Mouse (Mus musculus) adrenal gland, postnatal 10 days (tissue): ENCODE results near the gene Tspyl1. TPM values are rescaled to one million over a fixed set of nuclear protein-coding genes. Genes with fewer than 3 reads are reported as not detected.

Experiments used
- DNase-seq: peaks from one replicate; pipeline ENCODE4 v3.0.0; 2021; ENCODE audit warnings: mixed read lengths
- total RNA-seq, 2 experiments: library from RNA; stranded (reverse); gene quantifications; 2 replicates each; pipeline ENCODE4 v1.2.3; 2021

Tspyl1 gene
- total RNA-seq, 2 experiments from 2014 or later, result 49.8 to 50.8 TPM

- peak; percentile 11 for DNase-seq
Observed at GRCm38 (mm10) chr10:34297980-34298753, 16.2 kb downstream of the Tspyl1 start.

GRCm38 (mm10) chr10:34300368-34300767 is 18.4 kb downstream of the Tspyl1 start:
- no peak for DNase-seq

- DNase-seq, result no peak
Observed at GRCm38 (mm10) chr10:34307070-34307469, 25.1 kb downstream of the Tspyl1 start.

GRCm38 (mm10) chr10:34309915-34310685 is 28.1 kb downstream of the Tspyl1 start:
- DNase-seq, result no peak

GRCm38 (mm10) chr10:34312536-34312935 is 30.5 kb downstream of the Tspyl1 start:
- no peak for DNase-seq

GRCm38 (mm10) chr10:34316571-34317216 is 34.7 kb downstream of the Tspyl1 start:
- DNase-seq, result peak; percentile 37

GRCm38 (mm10) chr10:34317217-34317606 is 35.2 kb downstream of the Tspyl1 start:
- DNase-seq, result no peak

GRCm38 (mm10) chr10:34320809-34321208 is 38.8 kb downstream of the Tspyl1 start:
- no peak for DNase-seq

GRCm38 (mm10) chr10:34326701-34327100 is 44.7 kb downstream of the Tspyl1 start:
- peak; percentile 9 for DNase-seq

GRCm38 (mm10) chr10:34327144-34327543 is 45.2 kb downstream of the Tspyl1 start:
- no peak for DNase-seq

- peak; percentile 49 for DNase-seq
Observed at GRCm38 (mm10) chr10:34328310-34328709, 46.3 kb downstream of the Tspyl1 start.

Other genes with a start within 250 kb of the Tspyl1 start
- not detected for gene Trappc3l, start 244.6 kb upstream of the Tspyl1 start, total RNA-seq
- gene Calhm4, start 237.9 kb upstream of the Tspyl1 start, total RNA-seq, result not detected
- gene Calhm5, start 185.7 kb upstream of the Tspyl1 start, total RNA-seq, result under 1 TPM; 0.27 to 0.39 TPM
- 1 to 10 TPM; 1.4 to 2.5 TPM for gene Calhm6, start 154.2 kb upstream of the Tspyl1 start, total RNA-seq
- gene Dse, start 74.5 kb upstream of the Tspyl1 start, total RNA-seq, result 10 to 100 TPM; 13.1 to 13.9 TPM
- 10 to 100 TPM; 15.6 to 18.5 TPM for gene Tspyl4, start 15.3 kb downstream of the Tspyl1 start, total RNA-seq
- gene Col10a1, start 107.8 kb downstream of the Tspyl1 start, total RNA-seq, result 1 to 10 TPM in 1 of 2 experiments, under 1 TPM in 1; 0.58 to 2.3 TPM
- 10 to 100 TPM; 16.3 to 21.1 TPM for gene Nt5dc1, start 136.4 kb downstream of the Tspyl1 start, total RNA-seq
- gene Frk, start 201.2 kb downstream of the Tspyl1 start, total RNA-seq, result 10 to 100 TPM in 1 of 2 experiments, 1 to 10 TPM in 1; 6.6 to 10.5 TPM